Mouse (Mus musculus) heart, adult 2 months (tissue): Measurements from ENCODE around the gene Stim1.
"Not testable (repeated sequence)": the region's sequence is repeated elsewhere in the genome, so short reads cannot be mapped to it uniquely, and the experiment has no call there.

Experiments
- CTCF ChIP-seq: fragments of 200-600 bp; IDR thresholded peaks from 2 replicates; pipeline ENCODE4 v1.8.1; 2022; ENCODE audit warnings: antibody characterized with exemption, mild to moderate bottlenecking, moderate library complexity
- EP300 ChIP-seq: fragments of 200-500 bp; IDR thresholded peaks from 2 replicates; pipeline ENCODE4 v1.6.1; 2011; ENCODE audit warnings: low read depth, low read length, control low read depth; ENCODE audit not compliant: insufficient read depth

DNA sequence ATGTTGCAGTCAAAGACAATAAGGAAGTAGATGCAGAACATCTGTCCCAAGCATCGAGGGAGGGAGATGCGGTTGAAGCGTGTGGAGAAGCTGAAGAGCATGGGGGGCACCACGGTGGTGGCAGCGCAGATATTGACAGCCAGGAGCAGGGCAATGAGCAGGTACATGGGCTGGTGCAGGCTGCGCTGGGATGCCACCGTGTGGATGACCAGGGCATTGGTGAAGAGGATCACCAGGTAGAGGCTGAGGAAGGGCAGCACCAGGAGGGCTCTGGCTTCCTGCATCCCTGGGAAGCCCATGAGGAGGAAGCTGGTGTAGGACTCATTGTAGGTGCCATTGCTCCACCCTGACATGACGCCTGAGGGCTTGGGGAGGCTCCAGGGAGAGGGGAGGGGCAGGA is 217.2 kb downstream of the Stim1 start:
- TF ChIP-seq EP300, CTCF: not testable (repeated sequence)
